Mouse (Mus musculus): Measurements from ENCODE around the gene Icam5.
A peak's percentile ranks its signal among the peaks of the same experiment; 100 is the strongest.

Icam5 gene

DNA sequence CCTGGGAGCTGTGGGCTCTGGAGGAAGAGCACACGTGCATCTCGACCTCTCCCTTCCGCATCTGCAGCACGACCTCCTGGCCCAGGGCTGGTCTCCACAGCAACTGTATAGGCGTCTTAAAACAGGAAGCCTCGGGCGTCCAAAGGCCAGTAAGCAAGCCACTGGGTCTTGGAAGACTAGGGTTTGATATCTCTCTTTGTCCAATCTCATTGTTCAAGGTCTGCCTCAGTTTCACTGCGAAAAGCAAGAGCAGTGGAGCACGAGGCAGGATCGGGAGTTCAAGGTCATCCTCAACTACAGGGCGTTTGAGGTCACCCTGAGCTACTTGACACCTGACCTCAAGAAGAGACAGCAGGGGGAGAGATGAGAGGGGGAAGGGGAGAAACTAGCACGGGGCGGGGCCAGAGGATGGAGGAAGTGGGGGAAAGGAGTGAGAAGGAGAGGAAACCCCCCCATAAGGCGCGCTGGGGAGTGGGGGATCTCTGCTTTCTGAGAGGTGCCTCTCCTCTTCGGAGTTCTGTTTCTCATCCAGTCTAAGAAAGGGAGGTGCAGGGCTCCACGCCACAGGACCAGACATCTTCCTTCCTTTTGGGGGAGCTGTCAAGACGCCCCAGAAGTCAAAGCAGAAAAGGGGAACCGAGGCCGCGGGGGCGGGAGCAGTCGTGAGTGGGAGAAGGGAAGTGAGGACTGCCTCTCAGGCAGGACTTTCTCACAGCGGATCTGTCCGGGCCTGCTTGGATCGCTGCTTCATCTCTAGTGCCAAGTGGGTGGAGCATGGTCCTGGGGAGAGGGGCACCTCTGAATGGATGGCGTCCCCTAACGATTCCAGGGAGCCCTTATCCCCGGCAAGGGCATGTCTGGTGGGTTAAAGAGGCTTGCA lies 16.9 kb upstream of the Icam5 start:
- DNase-seq (ENCODE audit: low spot score): no peak

DNA sequence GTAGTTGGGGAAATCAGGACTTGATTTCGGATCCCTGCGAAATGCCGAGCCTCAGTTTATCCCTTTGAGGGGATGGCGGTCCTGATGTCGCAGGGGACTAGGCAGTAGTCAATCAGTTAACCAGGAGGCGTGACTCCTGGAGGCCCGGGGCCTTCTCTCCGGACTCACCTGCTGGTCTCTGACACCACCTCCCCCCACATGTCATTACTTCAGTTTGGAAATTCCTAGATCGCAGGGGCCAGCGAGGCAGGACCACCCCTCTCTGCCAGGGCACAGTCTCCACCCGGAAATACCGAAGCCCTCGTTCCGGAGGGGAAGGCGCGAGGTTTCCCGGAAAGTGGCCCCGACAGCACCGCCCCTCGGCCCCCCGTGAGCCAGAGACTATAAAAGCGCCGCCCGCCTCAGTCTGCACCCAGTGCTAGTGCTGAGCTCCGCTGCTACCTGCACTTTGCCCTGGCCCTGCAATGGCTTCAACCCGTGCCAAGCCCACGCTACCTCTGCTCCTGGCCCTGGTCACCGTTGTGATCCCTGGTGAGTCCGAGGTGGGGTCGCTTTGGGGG lies 16.2 kb upstream of the Icam5 start, which contains the start of gene Icam1:
Gene Icam1 (plus strand): TSS at position 415 of the 560 bp plus-strand sequence.
- DNase-seq (ENCODE audit: low spot score): no peak

DNA sequence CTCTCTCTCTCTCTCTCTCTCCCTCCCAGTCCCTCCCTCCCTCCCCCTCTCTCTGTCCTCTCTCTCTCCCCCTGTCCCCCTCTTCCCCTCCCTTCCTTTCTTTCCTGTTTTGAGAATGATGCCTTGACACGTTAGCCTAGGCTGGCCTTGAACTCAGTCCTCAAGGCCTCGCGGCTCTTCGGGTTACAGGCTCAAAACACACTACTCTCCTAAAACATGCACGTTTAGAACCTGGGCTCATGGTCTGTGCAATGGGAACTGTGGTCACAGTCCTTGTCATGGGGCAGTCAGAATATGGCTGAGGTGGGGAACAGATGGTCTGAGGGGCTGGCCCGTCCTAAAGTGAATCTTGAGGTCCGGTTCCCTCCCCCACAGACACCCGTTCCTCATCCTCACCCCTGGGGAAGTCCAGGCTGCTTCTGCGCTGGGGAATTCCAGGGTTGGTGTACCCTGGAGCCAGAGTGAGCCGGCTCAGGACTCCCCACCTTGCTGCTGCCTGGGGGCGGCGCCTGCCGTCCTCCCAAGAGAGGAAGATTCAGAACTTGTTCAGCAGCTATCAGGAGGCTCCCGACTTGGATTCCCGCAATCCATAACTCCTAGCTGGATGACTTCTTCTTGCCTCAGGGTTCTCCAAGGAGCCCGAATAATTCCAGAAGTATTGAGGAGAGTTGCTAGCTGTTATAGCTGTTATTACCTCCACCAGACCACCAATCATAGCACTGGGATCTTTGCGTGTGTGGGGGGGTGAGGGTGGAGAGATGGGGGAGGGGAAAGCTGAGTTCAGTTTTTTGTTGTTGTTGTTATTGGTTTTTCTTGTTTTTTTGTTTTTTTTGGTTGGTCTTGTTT lies 15.3 kb upstream of the Icam5 start:
- no peak for DNase-seq (ENCODE audit: low spot score)

DNA sequence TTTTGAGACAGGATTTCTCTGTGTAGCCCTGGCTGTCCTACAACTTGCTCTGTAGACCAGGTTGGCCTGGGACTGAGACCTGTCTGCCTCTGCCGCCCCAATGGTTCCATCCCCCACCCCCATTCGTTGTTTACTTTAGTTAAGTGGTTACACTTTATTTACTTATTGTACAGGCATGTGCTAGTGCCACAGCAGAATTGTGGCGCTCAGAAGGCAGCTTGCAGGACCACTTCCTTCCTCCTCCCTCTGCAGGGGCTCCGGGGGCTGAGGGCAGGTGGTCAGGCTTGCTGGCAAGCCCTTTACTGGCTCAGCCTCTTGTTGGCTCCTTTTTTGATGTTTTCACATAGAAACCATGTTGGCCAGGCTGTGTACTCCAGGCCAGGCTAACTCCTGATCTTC lies 14.7 kb upstream of the Icam5 start:
- no peak for DNase-seq (ENCODE audit: low spot score)

DNA sequence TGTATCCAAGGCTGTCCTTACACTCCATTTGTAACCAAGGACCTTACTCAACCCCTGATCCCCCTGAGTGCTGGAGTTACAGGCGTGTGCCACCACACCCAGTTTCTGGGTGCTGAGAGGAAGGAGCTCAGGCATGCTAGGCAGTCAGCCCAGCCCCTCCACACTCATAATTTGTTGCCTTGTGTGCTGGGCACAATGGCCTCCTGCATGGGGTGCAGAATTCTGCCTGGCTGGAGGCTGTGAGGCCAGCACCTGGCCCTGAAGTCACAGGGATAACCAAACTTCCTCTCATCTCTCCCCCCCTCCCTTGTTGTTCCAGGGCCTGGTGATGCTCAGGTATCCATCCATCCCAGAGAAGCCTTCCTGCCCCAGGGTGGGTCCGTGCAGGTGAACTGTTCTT lies 13.3 kb upstream of the Icam5 start:
- DNase-seq (ENCODE audit: low spot score): no peak

DNA sequence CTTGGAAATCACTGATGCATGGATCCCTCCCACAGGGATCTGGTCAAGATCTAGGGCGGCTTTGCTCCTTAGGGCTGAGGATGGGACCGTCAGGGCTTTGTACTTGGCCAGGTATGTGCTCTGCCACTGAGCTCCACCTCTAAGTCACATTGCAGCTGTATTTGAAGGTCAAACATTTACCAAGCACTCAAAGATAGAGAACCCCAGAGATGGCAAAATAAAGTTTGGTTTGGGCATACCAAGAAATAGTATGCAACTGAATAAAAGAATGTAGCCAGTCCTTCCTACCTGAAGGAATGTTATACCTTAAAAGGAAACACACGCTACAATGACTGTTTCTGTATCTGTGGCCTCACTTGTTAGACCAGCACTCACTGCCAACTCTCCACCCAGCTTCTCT lies 10.5 kb upstream of the Icam5 start:
- no peak for DNase-seq (ENCODE audit: low spot score)

DNA sequence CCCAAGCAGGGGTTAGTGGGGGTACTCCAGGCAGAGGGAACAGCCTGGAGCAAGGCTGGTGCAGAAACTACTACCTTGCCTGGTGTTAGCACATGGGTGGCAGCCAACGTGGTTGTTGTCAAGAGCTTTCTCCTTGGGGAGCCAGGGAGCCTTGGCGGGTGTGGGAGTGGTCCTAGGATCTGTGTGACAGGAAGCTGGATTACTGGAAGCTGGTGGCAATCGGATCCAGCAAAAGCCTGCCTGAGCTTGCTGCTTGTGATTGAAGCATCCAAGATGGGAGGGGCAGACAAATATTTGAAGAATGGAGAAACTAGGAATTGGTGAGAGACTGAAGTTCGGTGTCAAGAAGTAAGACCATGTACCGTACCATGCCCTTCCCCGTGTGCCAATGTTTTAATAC lies 9.6 kb upstream of the Icam5 start:
- no peak for DNase-seq (ENCODE audit: low spot score)

DNA sequence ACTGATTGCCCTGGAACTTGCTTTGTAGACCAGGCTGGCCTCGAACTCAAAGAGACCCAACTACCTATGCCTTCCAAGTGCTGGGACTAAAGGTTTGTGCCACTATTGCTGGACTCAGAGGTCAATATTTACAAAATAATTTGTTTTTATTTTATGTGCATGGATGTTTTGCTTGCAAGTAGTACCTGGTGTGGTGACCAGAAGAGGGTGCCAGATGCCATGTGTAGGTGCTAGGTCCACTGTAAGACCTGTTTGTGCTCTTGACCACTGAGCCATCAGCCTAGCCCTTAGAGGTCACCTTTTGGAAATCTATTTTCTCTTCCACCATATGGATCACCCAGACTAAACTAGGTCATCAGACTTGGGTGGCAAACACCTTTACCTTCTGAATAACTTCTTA lies 9.1 kb upstream of the Icam5 start:
- no peak for DNase-seq (ENCODE audit: low spot score)

DNA sequence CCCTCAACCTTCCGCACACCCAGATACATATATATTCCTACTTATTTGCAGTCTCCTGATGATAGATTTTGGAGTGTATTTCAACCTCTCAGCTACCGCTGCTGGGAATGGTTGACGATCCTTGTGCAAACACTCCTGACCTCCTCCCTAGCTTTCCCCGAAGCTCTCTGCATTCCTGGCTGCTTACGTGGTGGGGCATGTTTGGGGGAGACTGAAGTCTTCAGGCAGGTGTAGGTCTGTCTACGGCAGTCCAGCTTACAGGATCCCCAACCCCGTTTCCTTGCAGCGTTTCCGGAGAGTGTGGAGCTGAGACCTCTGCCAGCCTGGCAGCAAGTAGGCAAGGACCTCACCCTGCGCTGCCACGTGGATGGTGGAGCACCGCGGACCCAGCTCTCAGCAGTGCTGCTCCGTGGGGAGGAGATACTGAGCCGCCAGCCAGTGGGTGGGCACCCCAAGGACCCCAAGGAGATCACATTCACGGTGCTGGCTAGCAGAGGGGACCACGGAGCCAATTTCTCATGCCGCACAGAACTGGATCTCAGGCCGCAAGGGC lies 6.5 kb upstream of the Icam5 start:
- DNase-seq (ENCODE audit: low spot score): no peak

DNA sequence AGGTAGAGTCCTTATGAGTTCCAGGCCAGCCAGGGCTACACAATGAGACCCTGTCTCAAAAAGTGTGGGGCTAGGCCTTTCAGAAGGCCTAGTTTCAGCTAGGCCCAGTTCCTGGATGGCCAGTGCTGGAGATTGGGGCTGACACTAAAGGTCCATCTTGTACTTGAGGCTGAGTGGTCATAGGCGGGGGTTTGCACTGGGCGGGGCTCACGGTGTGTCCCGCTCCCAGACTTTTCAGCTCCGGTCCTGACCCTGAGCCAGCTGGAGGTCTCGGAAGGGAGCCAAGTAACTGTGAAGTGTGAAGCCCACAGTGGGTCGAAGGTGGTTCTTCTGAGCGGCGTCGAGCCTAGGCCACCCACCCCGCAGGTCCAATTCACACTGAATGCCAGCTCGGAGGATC lies 5.0 kb upstream of the Icam5 start:
- no peak for DNase-seq (ENCODE audit: low spot score)

DNA sequence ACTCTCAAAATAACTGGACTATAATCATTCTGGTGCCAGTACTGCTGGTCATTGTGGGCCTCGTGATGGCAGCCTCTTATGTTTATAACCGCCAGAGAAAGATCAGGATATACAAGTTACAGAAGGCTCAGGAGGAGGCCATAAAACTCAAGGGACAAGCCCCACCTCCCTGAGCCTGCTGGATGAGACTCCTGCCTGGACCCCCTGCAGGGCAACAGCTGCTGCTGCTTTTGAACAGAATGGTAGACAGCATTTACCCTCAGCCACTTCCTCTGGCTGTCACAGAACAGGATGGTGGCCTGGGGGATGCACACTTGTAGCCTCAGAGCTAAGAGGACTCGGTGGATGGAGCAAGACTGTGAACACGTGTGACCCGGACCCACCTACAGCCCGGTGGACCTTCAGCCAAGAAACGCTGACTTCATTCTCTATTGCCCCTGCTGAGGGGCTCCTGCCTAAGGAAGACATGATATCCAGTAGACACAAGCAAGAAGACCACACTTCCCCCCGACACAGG lies 4.0 kb upstream of the Icam5 start:
- no peak for DNase-seq (ENCODE audit: low spot score)

DNA sequence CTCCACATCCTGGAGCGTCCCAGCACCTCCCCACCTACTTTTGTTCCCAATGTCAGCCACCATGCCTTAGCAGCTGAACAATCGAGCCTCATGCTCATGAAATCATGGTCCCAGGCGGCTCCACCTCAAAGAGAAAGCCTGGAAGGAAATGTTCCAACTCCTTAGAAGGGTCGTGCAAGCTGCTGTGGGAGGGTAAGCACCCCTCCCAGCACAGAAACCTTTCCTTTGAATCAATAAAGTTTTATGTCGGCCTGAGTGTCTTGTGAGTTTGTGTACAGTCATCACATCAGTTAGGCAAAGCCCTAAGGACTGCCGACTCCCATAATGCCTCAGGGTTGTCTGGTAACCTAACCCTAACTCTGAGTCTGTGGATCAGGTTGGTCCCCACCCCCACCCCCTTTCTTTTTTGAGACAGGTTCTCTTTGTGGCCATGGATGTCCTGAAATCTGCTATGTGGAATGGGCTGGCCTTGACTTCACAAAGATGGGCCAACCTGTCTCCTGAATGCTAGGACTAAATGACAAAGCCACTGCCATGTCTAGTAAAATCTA lies 3.2 kb upstream of the Icam5 start:
- DNase-seq (ENCODE audit: low spot score): no peak

DNA sequence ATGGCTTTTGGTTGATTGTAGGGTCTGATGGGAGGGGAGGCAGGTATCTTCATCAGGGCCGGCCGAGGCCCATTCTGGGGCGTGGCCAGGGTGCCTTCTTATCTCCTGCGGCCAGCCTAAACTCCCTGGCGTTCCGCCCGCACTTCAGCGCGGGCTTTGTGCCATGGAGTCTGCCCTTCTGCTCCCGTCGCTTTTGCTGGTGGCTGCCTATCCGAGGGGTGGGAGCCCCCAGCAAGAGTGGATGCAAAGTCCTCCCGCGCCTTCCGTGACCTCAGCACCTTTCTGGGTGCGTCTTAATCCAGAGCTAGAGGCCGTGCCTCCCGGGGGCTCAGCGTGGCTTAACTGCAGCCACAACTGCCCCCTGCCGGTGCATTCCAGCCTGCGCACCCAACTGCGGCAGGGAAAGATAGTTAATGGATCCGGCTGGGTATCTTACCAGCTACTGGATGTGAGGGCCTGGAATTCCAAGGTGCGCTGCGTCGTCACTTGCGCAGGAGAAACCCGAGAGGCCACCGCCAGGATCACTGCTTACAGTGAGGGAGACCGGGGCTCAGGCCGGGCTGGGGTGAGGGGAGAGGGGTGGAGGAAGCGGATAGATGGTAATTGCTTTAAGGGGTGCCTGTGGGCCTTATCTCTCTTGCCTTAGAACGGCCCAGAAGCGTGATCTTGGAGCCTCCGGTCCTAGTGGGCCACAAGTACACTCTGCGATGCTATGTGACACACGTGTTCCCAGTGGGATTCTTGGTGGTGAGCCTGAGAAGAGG lies 2.4 kb upstream of the Icam5 start, which contains the start of gene Icam4:
Gene Icam4 (plus strand): TSS at position 83 of the 764 bp plus-strand sequence.
- DNase-seq (ENCODE audit: low spot score): peak; percentile 91

DNA sequence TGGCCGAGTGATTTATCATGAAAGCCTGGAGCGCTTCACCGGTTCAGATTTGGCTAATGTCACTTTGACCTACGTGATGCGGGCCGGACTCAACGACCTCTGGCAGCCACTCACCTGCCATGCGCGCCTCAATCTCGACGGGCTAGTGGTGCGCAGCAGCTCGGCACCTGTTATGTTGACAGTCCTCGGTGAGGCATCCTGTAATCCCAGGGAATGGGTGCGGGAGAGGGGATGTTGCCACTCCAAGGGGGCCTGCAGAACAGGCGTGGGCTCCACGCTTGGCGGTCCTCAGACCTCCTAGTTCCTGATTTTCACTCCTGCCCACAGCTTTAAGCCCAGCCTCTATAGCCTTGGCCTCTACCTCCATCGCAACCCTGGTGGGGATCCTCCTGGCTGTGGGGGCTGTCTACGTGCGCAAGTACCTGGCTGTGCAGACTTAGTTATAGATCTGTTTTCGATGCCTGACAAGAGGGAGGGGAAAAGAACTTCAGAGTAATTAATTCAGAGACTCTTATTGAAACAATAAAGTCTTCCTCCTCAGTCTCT lies 1.7 kb upstream of the Icam5 start:
- no peak for DNase-seq (ENCODE audit: low spot score)

DNA sequence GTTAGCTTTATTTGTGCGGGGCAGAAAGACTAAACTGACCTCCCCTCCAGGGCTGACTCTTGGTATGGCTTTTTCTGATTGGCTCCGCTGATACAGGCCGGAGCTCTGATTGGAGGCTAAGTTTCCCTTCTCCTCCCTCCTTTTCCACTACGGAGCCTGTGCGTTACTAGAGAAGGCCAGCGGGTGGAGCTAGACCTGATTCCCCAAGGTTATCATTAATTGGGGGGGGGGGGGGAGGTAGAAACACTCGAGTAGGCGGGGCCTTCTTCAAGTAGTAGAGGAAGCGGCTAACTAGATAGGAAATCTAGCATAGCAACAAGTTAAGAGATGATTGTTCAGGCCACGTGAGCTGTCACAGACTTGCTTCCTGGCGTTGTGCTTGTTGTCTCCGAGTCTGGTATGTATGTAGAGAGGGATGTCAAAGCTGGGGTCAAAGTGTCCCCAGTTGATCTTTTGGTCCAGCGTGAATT lies 1.1 kb upstream of the Icam5 start:
- DNase-seq (ENCODE audit: low spot score): peak; percentile 97

DNA sequence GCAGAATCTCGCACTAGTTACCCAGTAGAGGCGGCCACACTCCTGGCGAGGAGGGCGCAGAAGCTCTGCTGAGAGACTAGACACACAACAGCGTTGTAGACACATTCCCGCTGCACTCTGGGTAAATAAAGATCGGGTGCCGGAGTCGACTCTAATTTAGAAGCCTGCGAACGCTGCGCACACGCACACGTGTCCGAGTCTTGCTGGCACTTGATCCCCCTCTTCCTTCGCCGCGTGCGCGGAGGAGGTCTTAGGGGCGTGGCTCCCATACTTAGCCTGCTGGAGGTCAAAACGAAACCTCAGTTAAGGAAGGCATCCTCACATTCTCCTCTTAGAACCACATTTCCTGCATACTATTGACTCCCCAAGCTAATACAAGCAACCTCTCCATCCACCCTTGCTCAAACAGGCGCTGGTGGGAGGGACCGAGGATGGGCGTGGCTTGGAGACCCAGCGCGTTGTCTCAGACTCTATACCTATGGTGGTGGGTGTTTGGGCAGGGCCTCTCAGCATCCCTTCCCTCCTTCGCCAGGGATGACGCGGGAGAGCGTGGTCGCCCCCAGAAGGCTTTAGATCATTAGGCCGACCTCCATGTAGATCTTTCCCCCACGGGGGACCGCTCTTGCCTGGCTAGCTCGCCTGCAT lies 500 bp upstream of the Icam5 start:
- DNase-seq (ENCODE audit: low spot score): peak; percentile 53

DNA sequence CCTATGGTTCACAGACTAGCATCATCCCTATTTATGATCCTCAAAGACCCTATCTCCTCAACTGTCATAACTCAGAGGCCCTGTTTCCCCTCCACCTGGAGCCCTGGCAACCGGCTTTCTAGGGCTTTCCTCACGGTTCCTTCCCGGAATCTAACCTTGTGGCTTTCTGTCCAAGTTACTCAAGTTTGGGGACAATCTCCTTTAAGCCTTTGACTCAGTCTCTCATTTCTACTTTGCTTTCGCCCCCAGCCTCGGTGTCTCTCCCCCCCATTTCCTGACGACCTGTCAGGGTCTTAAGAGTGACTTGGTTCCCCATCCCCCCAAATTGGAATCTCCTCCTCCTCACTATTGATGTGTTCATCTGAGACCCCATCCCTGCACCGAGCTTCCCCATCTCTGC lies 618 bp downstream of the Icam5 start:
- no peak for DNase-seq (ENCODE audit: low spot score)

DNA sequence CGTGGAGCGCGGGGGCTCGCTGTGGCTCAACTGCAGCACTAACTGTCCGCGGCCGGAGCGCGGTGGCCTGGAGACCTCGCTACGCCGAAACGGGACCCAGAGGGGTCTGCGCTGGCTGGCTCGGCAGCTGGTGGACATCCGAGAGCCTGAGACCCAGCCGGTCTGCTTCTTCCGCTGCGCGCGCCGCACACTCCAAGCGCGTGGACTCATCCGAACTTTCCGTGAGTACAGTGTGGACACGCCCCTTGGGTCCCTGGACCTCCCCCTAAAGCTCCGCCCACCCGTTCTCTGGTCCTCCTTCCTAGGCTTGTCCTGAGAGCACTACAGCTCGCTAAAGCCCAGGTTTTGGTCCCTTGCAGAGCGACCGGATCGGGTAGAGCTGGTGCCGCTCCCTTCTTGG lies 1.3 kb downstream of the Icam5 start:
- peak; percentile 90 for DNase-seq (ENCODE audit: low spot score)

DNA sequence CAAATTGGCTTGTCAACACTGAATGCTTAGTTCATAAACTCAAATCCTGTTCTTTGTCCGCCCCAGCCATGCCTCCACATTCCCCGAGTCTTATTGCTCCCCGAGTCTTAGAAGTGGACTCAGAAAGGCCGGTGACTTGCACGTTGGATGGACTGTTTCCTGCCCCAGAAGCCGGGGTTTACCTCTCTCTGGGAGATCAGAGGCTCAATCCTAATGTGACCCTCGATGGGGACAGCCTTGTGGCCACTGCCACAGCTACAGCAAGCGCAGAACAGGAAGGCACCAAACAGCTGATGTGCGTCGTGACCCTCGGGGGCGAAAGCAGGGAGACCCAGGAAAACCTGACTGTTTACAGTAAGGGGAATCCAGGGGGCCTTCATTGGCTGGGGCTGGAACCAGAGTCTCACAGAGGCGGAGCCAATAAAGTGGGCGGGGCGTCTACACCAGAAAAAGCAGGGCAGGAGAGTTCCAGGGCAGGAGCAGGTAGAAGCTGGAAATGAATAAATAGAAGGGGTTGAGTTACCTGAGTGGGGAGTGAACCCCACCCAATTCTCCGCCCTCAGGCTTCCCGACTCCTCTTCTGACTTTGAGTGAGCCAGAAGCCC lies 2.7 kb downstream of the Icam5 start:
- no peak for DNase-seq (ENCODE audit: low spot score)

DNA sequence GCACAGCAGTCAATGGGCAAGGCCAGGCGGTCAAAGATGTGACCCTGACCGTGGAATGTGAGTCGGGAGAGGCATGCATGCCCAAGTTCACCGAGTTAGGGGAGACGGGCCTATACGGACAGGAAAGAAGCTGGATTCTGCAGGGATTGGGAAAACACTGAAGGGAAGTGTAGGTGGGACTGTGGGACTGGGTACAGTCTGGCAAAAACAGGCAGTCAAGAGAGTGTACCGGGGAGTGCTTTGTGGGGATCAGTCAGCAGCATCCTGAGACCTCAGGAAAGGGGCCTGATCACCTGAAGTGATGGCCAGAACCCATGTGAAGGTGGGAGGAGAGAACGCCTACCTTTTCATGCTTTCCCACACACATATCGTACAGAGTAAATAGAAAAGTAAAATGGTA lies 3.7 kb downstream of the Icam5 start:
- DNase-seq (ENCODE audit: low spot score): no peak
